Mouse (Mus musculus) T-helper 1 cell (primary cell): ENCODE measurements around the gene Piezo1.

Experiments used
- in situ Hi-C: fragments of 300-600 bp; cut with MboI, MseI; formaldehyde crosslinking; loops from one replicate; pipeline ENCODE4 v1.15.1; 2025; ENCODE audit warnings: high pct_unique_total_duplicates

The Piezo1 gene

GRCm38 (mm10) chr8:122571750-122572267 is 20.7 kb upstream of the Piezo1 start:
- in situ Hi-C loops: loop anchor here (25.0 kb wide), 1 partner anchor 990 kb away; no protein-coding TSS in a partner anchor

- in situ Hi-C loops: loop anchor here (25.0 kb wide), 1 partner anchor 991 kb away; no protein-coding TSS in a partner anchor
These were observed 20.0 kb upstream of the Piezo1 start for GRCm38 (mm10) chr8:122571153-122571552.

DNA sequence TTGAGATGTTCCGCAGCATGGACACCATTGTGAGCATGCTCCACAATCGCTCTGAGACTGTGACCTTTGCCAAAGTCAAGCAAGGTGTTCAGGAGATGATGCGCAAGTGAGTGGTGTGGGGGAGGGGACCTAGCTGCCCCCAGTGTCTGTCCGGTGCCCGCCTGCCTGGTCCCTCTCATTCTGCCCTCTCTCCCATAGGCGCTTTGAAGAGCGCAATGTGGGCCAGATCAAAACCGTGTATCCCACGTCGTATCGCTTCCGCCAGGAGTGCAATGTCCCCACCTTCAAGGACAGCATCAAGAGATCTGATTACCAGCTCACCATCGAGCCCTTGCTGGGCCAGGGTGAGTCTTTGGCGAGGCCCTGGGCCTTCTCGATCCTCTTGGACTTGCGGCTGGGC is 18.9 kb upstream of the Piezo1 start:
- in situ Hi-C loops: loop anchor here (5.0 to 25.0 kb wide), 4 partner anchors 68 to 992 kb away; partner anchors contain the start of gene Rpl13

- in situ Hi-C loops: loop anchor here (5.0 to 25.0 kb wide), 4 partner anchors 67 to 993 kb away; partner anchors contain the start of gene Rpl13
These were observed 18.2 kb upstream of the Piezo1 start for GRCm38 (mm10) chr8:122569329-122569728.

DNA sequence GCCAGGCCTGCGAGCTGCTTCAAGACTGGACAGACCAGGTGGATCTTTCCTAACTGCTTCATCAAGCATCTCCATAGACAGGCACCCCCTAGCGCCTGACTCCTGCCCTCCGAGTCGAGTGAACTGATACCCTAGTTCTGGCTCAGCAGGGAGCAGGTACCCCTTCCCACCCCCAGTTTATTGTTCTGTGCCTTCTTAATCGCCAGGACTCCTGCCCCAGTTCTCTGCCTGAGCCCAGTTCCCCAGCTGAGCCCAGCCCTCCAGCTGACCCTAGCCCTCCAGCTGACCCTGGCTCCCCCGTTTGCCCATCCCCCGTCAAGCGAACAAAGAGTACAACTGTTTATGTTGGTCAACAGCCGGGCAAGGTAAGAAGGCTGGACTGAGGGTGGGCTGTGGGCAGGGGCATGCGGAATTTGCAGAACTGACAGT is 17.8 kb upstream of the Piezo1 start:
- in situ Hi-C loops: loop anchor here (5.0 to 25.0 kb wide), 4 partner anchors 67 to 993 kb away; partner anchors contain the start of gene Rpl13

- in situ Hi-C loops: loop anchor here (5.0 to 25.0 kb wide), 4 partner anchors 66 to 994 kb away; partner anchors contain the start of gene Rpl13
These were observed 17.0 kb upstream of the Piezo1 start for GRCm38 (mm10) chr8:122568109-122568504.

- in situ Hi-C loops: loop anchor here (5.0 to 25.0 kb wide), 4 partner anchors 65 to 995 kb away; partner anchors contain the start of gene Rpl13
These were observed 16.4 kb upstream of the Piezo1 start, which contains the start of gene Cdt1 for GRCm38 (mm10) chr8:122567361-122568108. Cdt1 (plus strand) TSS chr8:122568015.

DNA sequence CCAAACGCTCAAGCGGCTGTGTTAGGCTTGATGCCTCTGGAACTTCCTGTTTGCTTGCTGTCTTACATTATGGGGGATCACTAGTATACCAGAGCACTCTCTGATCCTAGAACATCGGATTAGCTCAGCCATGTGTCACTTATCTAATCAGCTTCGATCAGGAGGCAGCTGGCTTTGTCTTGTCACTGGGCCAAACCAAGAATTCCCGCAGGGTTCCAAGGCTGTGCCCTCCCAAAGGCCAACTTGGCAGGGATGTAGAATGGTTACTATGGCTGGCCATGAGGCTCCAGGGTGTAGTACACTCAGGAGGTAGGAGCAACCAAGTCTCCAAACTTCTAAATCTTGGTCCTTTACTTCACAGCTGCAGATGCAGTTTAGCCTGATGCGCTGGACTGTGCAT is 15.6 kb upstream of the Piezo1 start:
- in situ Hi-C loops: loop anchor here (5.0 to 25.0 kb wide), 4 partner anchors 64 to 996 kb away; partner anchors contain the start of gene Rpl13

DNA sequence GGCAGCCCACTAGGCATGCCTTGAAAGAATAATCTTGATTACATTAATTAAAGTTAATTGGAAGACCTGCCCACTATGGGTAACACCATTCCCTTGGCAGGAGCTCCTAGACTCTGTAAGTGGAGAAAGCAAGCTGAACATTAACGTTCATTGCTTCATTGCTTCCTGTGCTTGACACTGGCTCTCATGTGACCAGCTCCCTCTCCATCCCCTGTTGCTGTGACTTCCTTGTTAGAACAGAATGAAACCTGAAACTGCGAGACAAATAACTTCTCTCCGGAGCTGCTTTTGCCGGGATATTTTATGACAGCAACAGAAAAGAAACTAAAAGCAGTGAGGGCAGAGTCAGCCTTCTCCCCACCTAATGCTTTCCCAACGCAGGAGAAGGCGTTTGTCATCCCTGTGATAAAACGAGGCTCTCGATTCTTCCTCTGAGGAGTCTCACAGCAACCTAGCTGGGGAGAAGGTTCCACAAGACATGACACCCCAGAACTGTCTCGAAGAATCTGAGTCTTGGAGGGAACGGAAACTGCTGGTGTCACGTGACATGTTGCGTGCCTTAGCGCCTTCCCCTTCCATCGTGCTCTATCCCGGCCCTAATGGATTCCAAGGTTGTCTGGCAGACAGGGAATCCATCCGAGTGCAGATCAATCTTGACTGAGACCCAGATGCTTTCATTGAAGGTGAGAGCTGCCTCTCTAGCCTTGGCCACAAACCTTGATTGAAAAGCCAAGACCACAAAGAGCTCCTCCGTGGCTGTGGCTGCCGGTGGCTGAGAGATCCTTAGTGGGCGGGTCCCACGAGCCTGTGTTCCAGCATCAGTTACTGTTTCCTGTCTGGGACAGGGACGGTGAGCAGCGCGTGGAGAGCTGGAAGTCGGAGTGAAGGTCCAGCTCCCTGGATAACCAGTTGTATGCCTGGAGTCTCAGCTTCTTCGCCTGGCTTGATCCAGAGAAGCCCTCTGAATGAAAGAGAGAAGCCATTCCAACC is 13.5 kb upstream of the Piezo1 start:
- in situ Hi-C loops: loop anchor here (5.0 to 25.0 kb wide), 4 partner anchors 62 to 998 kb away; partner anchors contain the start of gene Rpl13

- in situ Hi-C loops: loop anchor here (25.0 kb wide), 1 partner anchor 1001 kb away; no protein-coding TSS in a partner anchor
These were observed 10.1 kb upstream of the Piezo1 start for GRCm38 (mm10) chr8:122561199-122561598.

DNA sequence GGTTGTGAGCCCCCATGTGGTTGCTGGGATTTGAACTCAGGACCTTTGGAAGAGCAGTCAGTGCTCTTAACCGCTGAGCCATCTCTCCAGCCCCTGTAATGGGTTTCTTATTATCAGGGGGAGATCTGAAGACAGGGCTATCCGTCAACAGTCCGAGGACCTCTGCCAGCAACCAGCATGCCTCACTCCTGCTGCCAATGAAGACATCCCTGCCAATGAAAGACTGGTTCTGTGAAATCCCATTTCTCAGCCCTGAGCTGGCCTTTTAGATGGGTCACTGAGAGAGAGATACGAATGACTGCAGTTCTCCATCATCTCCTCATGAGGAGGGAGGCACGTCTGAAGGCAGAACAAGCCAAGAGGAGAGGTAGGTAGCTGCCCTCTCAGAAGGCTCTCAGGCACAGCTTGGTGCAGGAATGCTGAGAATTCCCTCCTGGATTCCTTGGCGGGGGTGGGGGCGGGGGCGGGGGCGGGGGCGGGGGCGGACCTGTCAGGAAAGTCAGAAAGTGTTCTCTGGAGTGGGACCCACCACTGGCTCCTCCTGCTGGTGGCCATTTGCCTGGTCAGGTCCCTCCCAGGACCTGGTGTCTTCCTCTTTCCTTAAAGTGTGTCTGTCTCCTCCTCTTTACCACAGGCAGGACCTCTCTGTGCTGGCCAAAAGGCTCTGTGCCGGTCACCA is 7.7 kb upstream of the Piezo1 start:
- in situ Hi-C loops: loop anchor here (25.0 kb wide), 1 partner anchor 1003 kb away; no protein-coding TSS in a partner anchor

GRCm38 (mm10) chr8:122557248-122558038 is 6.3 kb upstream of the Piezo1 start:
- in situ Hi-C loops: loop anchor here (25.0 kb wide), 1 partner anchor 1005 kb away; no protein-coding TSS in a partner anchor

GRCm38 (mm10) chr8:122556030-122557009 is 5.2 kb upstream of the Piezo1 start:
- in situ Hi-C loops: loop anchor here (25.0 kb wide), 1 partner anchor 1006 kb away; no protein-coding TSS in a partner anchor

- in situ Hi-C loops: loop anchor here (25.0 kb wide), 1 partner anchor 1008 kb away; no protein-coding TSS in a partner anchor
These were observed 3.7 kb upstream of the Piezo1 start for GRCm38 (mm10) chr8:122554786-122555185.

- in situ Hi-C loops: loop anchor here (25.0 kb wide), 1 partner anchor 1011 kb away; no protein-coding TSS in a partner anchor
These were observed 199 bp downstream of the Piezo1 start for GRCm38 (mm10) chr8:122550995-122551264.

DNA sequence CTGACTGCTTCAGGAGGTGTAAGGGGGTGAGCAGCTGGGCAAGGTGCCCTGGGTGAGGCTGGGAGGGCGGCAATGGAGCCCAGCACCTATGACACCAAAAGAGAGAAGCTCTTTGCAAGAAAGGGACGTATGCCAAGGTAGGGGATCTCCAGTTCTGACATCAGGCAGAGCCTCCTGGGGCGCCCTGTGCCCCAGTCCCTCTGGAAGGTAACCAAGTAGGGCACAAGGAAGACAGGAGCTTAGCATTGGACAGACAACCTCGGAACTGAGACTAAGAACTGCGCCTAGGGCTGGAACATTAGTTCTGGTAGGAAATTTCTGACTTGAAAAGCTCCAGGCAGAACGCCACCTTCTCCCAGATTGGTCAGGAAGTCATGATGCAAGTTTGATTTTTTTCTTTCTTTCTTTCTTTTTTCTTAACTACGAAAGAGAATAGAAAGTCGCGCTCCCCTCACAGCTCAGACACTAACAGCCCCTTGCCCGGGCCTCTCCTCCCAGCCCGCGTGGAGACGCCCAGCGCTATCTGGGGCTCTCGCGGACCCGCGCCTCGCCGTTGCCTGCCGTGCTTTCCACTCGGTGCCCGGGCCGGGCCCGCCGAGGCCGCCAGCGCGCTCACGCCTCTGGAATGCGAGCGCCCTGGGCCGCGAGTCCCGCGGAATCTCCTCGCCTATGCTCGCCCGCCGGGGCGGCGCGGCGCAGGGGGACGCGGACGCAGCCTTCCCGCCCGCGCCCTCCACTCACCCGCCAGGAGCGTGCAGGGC is 715 bp downstream of the Piezo1 start:
- in situ Hi-C loops: loop anchor here (25.0 kb wide), 1 partner anchor 1012 kb away; no protein-coding TSS in a partner anchor

DNA sequence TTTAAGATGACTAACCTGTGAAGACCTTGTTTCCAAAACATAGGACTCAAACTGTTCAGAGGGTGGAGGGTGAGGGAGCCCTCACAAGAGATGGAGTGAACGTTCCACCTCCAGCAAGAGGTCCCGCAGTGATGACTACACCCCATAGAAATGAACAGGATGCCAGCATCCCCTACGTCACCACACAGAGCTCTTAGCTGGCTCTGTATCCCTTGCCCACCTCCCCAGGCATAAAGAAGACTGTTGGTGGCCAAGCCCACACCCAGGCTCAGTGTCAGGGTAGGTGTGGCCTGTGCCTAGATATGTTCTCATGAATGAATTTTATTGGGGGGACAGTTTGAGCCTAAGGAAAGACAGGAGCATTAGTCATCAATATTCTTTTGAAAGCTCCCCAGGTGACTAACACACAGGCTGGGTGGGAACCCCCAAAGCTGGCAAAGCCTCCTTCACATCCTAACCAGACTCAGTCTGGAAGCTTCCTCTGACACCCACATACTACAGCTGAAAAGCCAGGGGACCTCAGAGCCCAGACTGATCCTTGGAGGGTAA is 2.2 kb downstream of the Piezo1 start:
- in situ Hi-C loops: no loop called here
